Mouse (Mus musculus): ENCODE results near the gene Hdhd3. TPM values are rescaled to one million over a fixed set of nuclear protein-coding genes. Genes with fewer than 3 reads are reported as not detected.
A peak's percentile ranks its signal among the peaks of the same experiment; 100 is the strongest.

Gene Hdhd3
- total RNA-seq, 1 experiment = 0.62 TPM

DNA sequence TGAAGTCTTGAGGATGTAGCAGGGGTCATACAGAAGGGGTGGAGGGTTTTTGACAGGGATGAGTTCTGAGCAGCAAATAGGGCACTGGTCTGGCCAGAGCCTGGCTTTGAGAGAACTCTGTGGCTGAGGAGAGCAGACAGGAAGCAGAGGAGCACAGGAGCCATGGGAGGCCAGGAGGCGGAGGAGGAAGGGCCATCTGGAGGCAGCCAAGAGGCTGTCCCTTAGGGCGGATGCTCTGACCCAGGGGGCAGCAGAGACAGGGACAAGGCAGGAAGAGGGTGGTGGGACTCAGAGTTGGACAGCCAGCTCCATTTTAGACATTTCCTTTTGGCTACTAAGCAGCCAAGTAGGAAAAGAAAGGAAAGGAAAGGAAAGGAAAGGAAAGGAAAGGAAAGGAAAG lies 12.8 kb upstream of the Hdhd3 start:
- no peak overlapping the region for H3K4me3 ChIP-seq (ENCODE audit: insufficient read depth in 1 of 2, low read depth in 1 of 2, low read length in 2 of 2, poor library complexity in 1 of 2, severe bottlenecking in 1 of 2)
- DNase-seq (ENCODE audit: low read depth, low spot score) = no peak

DNA sequence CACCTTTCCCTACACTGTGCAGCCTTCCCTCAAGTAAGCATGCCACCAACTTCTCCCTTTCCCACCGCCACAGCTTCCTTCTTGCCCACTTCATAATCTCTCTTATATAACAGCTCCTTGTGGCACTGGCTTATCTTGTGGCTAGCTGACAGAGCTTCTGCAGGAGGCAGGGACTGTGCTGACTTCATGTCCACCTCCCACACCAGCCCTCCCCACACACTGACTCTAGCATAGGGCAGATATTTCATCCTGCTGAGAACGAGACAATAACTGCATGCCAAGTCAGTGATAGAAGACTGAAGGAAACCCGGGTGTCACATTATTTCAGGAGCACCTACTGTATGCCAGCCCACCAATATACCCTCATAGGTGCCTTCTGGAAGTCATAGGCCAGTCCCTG lies 12.2 kb upstream of the Hdhd3 start:
- Histone ChIP-seq H3K4me3 (ENCODE audit: insufficient read depth in 1 of 2, low read depth in 1 of 2, low read length in 2 of 2, poor library complexity in 1 of 2, severe bottlenecking in 1 of 2) (no peak overlapping the region), H3K9ac (ENCODE audit: insufficient read depth, low read depth, low read length, poor library complexity, severe bottlenecking) (no peak overlapping the region), H3K4me1 (ENCODE audit: control insufficient read depth in 2 of 2, insufficient read depth in 2 of 2, low read length in 2 of 2, poor library complexity in 1 of 2) (peaks cover 0 to 3% of the 10 kb centered on the region in 2 experiments; a peak in 1 of 4 replicates), H3K9me3 (ENCODE audit: control insufficient read depth, insufficient read depth, low read depth, low read length) (no peaks in the 10 kb centered on the region), H3K36me3 (ENCODE audit: control insufficient read depth, insufficient read depth, low read length, poor library complexity, severe bottlenecking) (peaks cover 22% of the 10 kb centered on the region; the same call in 1 of the 2 replicates), H3K27ac (ENCODE audit: insufficient read depth, low read depth, low read length, poor library complexity, severe bottlenecking) (no peak overlapping the region)
- in situ Hi-C loops (cut with MboI; ENCODE audit: low sequenced_read_pairs in 2 of 2, unreplicated experiment in 2 of 2) = no loop called here
- no peak for DNase-seq (ENCODE audit: low read depth, low spot score)
- TF ChIP-seq CHD2 (IDR thresholded peaks at IDR 0.05; ENCODE audit: low read depth, low read length) = no peak
- TF ChIP-seq ZNF384 (IDR thresholded peaks at IDR 0.05; ENCODE audit: low read depth, low read length) = no peak
- no peak for TF ChIP-seq MAFK (IDR thresholded peaks at IDR 0.05; ENCODE audit: insufficient read depth, low read depth, low read length)
- TF ChIP-seq HCFC1 (IDR thresholded peaks at IDR 0.05; ENCODE audit: borderline replicate concordance, insufficient read depth, low read length) = no peak
- TF ChIP-seq ZC3H11A (IDR thresholded peaks at IDR 0.05; ENCODE audit: borderline replicate concordance, low read depth, low read length) = no peak

More for the DNA sequence above, 12.8 kb upstream of the Hdhd3 start:
- TF ChIP-seq CHD2 (IDR thresholded peaks at IDR 0.05; ENCODE audit: low read depth, low read length) (no peak), HCFC1 (IDR thresholded peaks at IDR 0.05; ENCODE audit: borderline replicate concordance, insufficient read depth, low read length) (no peak), ZNF384 (IDR thresholded peaks at IDR 0.05; ENCODE audit: low read depth, low read length) (no peak), MAFK (IDR thresholded peaks at IDR 0.05; ENCODE audit: insufficient read depth, low read depth, low read length) (no peak), ZC3H11A (IDR thresholded peaks at IDR 0.05; ENCODE audit: borderline replicate concordance, low read depth, low read length) (no peak)
- Histone ChIP-seq H3K36me3 (ENCODE audit: control insufficient read depth, insufficient read depth, low read length, poor library complexity, severe bottlenecking) (peaks cover 18% of the 10 kb centered on the region; the same call in 1 of the 2 replicates), H3K4me1 (ENCODE audit: control insufficient read depth in 2 of 2, insufficient read depth in 2 of 2, low read length in 2 of 2, poor library complexity in 1 of 2) (peaks cover 0 to 3% of the 10 kb centered on the region in 2 experiments; a peak in 1 of 4 replicates), H3K27ac (ENCODE audit: insufficient read depth, low read depth, low read length, poor library complexity, severe bottlenecking) (no peak overlapping the region), H3K9me3 (ENCODE audit: control insufficient read depth, insufficient read depth, low read depth, low read length) (no peaks in the 10 kb centered on the region), H3K9ac (ENCODE audit: insufficient read depth, low read depth, low read length, poor library complexity, severe bottlenecking) (no peak overlapping the region)
- in situ Hi-C loops (cut with MboI; ENCODE audit: low sequenced_read_pairs in 2 of 2, unreplicated experiment in 2 of 2) = no loop called here

DNA sequence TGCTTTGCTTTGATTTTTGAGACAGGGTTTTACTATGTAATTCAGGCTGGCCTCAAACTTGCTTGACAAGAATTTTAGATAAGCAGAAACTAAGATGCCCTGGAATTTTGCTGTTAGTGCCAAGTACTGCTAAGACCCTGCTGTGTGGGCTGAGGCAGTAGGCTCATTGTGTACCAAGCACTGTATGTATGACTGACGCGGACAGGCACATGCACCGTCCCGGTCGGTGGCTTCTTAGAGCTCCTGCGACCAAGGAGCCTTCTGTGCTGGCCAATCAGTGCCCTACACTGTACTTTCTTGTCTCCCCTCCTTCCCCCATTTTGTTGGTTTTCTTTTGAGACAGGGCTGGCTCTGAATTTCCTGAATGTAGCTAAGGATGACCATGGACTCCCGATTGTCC lies 11.7 kb upstream of the Hdhd3 start:
- H3K4me1 ChIP-seq (ENCODE audit: control insufficient read depth in 2 of 2, insufficient read depth in 2 of 2, low read length in 2 of 2, poor library complexity in 1 of 2) = peaks cover 0 to 3% of the 10 kb centered on the region in 2 experiments; a peak in 1 of 4 replicates
- no peak overlapping the region for H3K4me3 ChIP-seq (ENCODE audit: insufficient read depth in 1 of 2, low read depth in 1 of 2, low read length in 2 of 2, poor library complexity in 1 of 2, severe bottlenecking in 1 of 2)
- no peak overlapping the region for H3K27ac ChIP-seq (ENCODE audit: insufficient read depth, low read depth, low read length, poor library complexity, severe bottlenecking)
- in situ Hi-C loops (cut with MboI; ENCODE audit: low sequenced_read_pairs in 2 of 2, unreplicated experiment in 2 of 2) = no loop called here
- DNase-seq (ENCODE audit: low read depth, low spot score) = no peak
- H3K9me3 ChIP-seq (ENCODE audit: control insufficient read depth, insufficient read depth, low read depth, low read length) = no peaks in the 10 kb centered on the region
- no peak for TF ChIP-seq HCFC1 (IDR thresholded peaks at IDR 0.05; ENCODE audit: borderline replicate concordance, insufficient read depth, low read length)
- TF ChIP-seq ZNF384 (IDR thresholded peaks at IDR 0.05; ENCODE audit: low read depth, low read length) = no peak
- TF ChIP-seq CHD2 (IDR thresholded peaks at IDR 0.05; ENCODE audit: low read depth, low read length) = no peak
- no peak for TF ChIP-seq ZC3H11A (IDR thresholded peaks at IDR 0.05; ENCODE audit: borderline replicate concordance, low read depth, low read length)
- TF ChIP-seq MAFK (IDR thresholded peaks at IDR 0.05; ENCODE audit: insufficient read depth, low read depth, low read length) = no peak
- no peak overlapping the region for H3K9ac ChIP-seq (ENCODE audit: insufficient read depth, low read depth, low read length, poor library complexity, severe bottlenecking)
- H3K36me3 ChIP-seq (ENCODE audit: control insufficient read depth, insufficient read depth, low read length, poor library complexity, severe bottlenecking) = peaks cover 27% of the 10 kb centered on the region; the same call in 1 of the 2 replicates

DNA sequence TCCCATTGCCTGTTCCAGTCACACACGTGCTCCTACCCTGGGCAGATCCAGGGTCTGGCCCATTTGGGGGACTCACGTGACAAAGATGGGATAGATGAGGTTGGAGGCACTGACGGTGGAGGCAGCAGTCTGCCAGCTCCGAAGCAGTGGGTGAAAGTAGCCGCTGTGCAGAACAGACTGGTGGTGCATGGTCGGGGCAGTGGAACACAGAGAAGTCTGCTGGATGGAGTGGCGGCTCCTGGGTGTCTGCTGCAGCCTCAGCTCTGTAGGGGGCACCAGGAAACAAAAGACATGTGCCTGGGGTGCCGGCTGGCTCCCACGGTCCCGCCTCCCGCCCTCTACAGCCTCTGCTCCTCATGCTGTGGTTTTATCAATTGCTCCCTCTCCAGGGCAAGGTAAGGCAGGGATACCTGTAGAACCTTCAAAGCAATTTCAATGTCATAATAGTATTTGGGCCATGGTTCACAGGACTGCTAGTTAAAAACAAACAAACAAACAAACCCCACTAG lies 10.8 kb upstream of the Hdhd3 start:
- H3K4me3 ChIP-seq (ENCODE audit: insufficient read depth in 1 of 2, low read depth in 1 of 2, low read length in 2 of 2, poor library complexity in 1 of 2, severe bottlenecking in 1 of 2) = peak overlapping the region in 1 of 2 experiments; percentile 23; a peak in 1 of 4 replicates
- in situ Hi-C loops (cut with MboI; ENCODE audit: low sequenced_read_pairs in 2 of 2, unreplicated experiment in 2 of 2) = no loop called here

More for the DNA sequence above, 10.8 kb upstream of the Hdhd3 start:
- Histone ChIP-seq H3K4me1 (ENCODE audit: control insufficient read depth in 2 of 2, insufficient read depth in 2 of 2, low read length in 2 of 2, poor library complexity in 1 of 2) (peaks cover 0 to 3% of the 10 kb centered on the region in 2 experiments; a peak in 1 of 4 replicates), H3K27ac (ENCODE audit: insufficient read depth, low read depth, low read length, poor library complexity, severe bottlenecking) (no peak overlapping the region), H3K36me3 (ENCODE audit: control insufficient read depth, insufficient read depth, low read length, poor library complexity, severe bottlenecking) (peaks cover 34% of the 10 kb centered on the region; the same call in 1 of the 2 replicates), H3K9ac (ENCODE audit: insufficient read depth, low read depth, low read length, poor library complexity, severe bottlenecking) (no peak overlapping the region), H3K9me3 (ENCODE audit: control insufficient read depth, insufficient read depth, low read depth, low read length) (no peaks in the 10 kb centered on the region)
- DNase-seq (ENCODE audit: low read depth, low spot score) = no peak
- TF ChIP-seq CHD2 (IDR thresholded peaks at IDR 0.05; ENCODE audit: low read depth, low read length) (no peak), ZNF384 (IDR thresholded peaks at IDR 0.05; ENCODE audit: low read depth, low read length) (no peak), ZC3H11A (IDR thresholded peaks at IDR 0.05; ENCODE audit: borderline replicate concordance, low read depth, low read length) (no peak), HCFC1 (IDR thresholded peaks at IDR 0.05; ENCODE audit: borderline replicate concordance, insufficient read depth, low read length) (no peak), MAFK (IDR thresholded peaks at IDR 0.05; ENCODE audit: insufficient read depth, low read depth, low read length) (no peak)
